In genomic region chr1:163143113-163143512, GRCm38 (mm10) we compare ENCODE assay signal across 30 mouse cellular contexts. TPM values are rescaled to one million over a fixed set of nuclear protein-coding genes. Genes with fewer than 3 reads are reported as not detected.
"Had no signal": no experiment of that assay in that cellular context is flagged by ENCODE, and none has a peak within 500 bp of the region (broad histone marks: within the 10 kb centered on the region; RNA-seq: fewer than 3 reads in every experiment).

No protein-coding gene starts in this region.

- ATAC-seq: liver, postnatal 0 days; lung, postnatal 0 days; midbrain, embryonic 15.5 days had no signal

- H3K4me3 ChIP-seq: limb, embryonic 12.5 days; limb, embryonic 15.5 days; midbrain, embryonic 12.5 days; midbrain, embryonic 15.5 days; myocyte had no signal

- H3K36me3 ChIP-seq: limb, embryonic 12.5 days; limb, embryonic 15.5 days; midbrain, embryonic 12.5 days; midbrain, embryonic 15.5 days had no signal

- H3K9me3 ChIP-seq: limb, embryonic 12.5 days; limb, embryonic 15.5 days; midbrain, embryonic 12.5 days; midbrain, embryonic 15.5 days had no signal

- H3K27me3 ChIP-seq: limb, embryonic 15.5 days; midbrain, embryonic 12.5 days; midbrain, embryonic 15.5 days had no signal

- H3K4me1 ChIP-seq: limb, embryonic 12.5 days; limb, embryonic 15.5 days; midbrain, embryonic 12.5 days; midbrain, embryonic 15.5 days had no signal

- DNase-seq: kidney, adult 9 months; kidney, postnatal 14 days; kidney, postnatal 4 days; left cerebral cortex, postnatal 4 days; liver, postnatal 0 days; lung, embryonic 14.5 days; right cerebral cortex, adult 18-20 months; right cerebral cortex, postnatal 14 days; right cerebral cortex, postnatal 4 days; thymus, adult 18-20 months; thymus, postnatal 36 days had no signal

- H3K4me2 ChIP-seq: limb, embryonic 12.5 days; limb, embryonic 15.5 days; liver, embryonic 11.5 days; lung, embryonic 14.5 days; midbrain, embryonic 12.5 days; midbrain, embryonic 15.5 days had no signal

- H3K9ac ChIP-seq: limb, embryonic 12.5 days; limb, embryonic 15.5 days; liver, embryonic 14.5 days; liver, postnatal 0 days; lung, embryonic 14.5 days; midbrain, embryonic 12.5 days; midbrain, embryonic 15.5 days had no signal

- H3K27ac ChIP-seq: limb, embryonic 12.5 days; limb, embryonic 15.5 days; liver, embryonic 14.5 days; macrophage; midbrain, embryonic 12.5 days; midbrain, embryonic 15.5 days; stomach, postnatal 0 days had no signal

RNA-seq across cellular contexts. Expression of gene Mroh9, which starts 57.6 kb away (rescaled TPM):
- total RNA-seq: layer of hippocampus, adult 18-20 months; layer of hippocampus, postnatal 14 days; left cerebral cortex, adult 8-10 months; left cerebral cortex, postnatal 14 days; left cerebral cortex, postnatal 4 days; megakaryocyte, adult 5-6 weeks had no signal
- polyA plus RNA-seq: kidney, embryonic 16.5 days; limb, embryonic 12.5 days; limb, embryonic 15.5 days; liver, embryonic 11.5 days; liver, embryonic 14.5 days; liver, postnatal 0 days; lung, embryonic 14.5 days; lung, postnatal 0 days; macrophage; midbrain, embryonic 12.5 days; midbrain, embryonic 15.5 days; myocyte; neural tube, embryonic 14.5 days; stomach, embryonic 14.5 days; stomach, postnatal 0 days; urinary bladder, adult 2 months had no signal
